Mouse (Mus musculus) layer of hippocampus, adult 2 months (tissue): Measurements from ENCODE around the gene Dnase2a. TPM values are rescaled to one million over a fixed set of nuclear protein-coding genes. Genes with fewer than 3 reads are reported as not detected.

Experiments used
- DNase-seq, 2 experiments: peaks; one replicate each; pipeline ENCODE4 v3.0.0; 2022; ENCODE audit warnings: low spot score in 2 of 2
- H3K27ac ChIP-seq: fragments of 200-600 bp; 2 replicates; pipeline ENCODE4 v1.8.1; 2022
- H3K4me3 ChIP-seq: fragments of 200-600 bp; 2 replicates; pipeline ENCODE4 v1.8.1; 2022; ENCODE audit warnings: mild to moderate bottlenecking
- CTCF ChIP-seq: fragments of 200-600 bp; conservative IDR thresholded peaks from 2 replicates; pipeline ENCODE4 v1.8.1; 2022; ENCODE audit warnings: antibody characterized with exemption, mild to moderate bottlenecking, moderate library complexity
- total RNA-seq, 2 experiments: library from RNA; stranded (reverse); gene quantifications; 2 replicates each; pipeline ENCODE4 v1.2.3; 2021

Gene Dnase2a
- total RNA-seq, 2 experiments from 2014 or later, result 3.9 to 5.7 TPM

- no peak for DNase-seq
- Histone ChIP-seq H3K4me3 (no peak overlapping the region), H3K27ac (no peak overlapping the region)
- TF ChIP-seq CTCF, result no peak
Measured at GRCm38 (mm10) chr8:84912391-84912790, 4.0 kb downstream of the Dnase2a start.

GRCm38 (mm10) chr8:84912895-84913501 is 4.6 kb downstream of the Dnase2a start:
- no peak for TF ChIP-seq CTCF
- DNase-seq, result peak; percentile 27 to 57
- Histone ChIP-seq H3K27ac (peak overlapping the region; percentile 43; the same call in 1 of the 2 replicates), H3K4me3 (peak overlapping the region; percentile 41)

GRCm38 (mm10) chr8:84913502-84913900 is 5.1 kb downstream of the Dnase2a start:
- peak overlapping the region; percentile 43; the same call in 1 of the 2 replicates for H3K27ac ChIP-seq
- DNase-seq, result no peak
- peak overlapping the region; percentile 41 for H3K4me3 ChIP-seq
- TF ChIP-seq CTCF, result no peak

GRCm38 (mm10) chr8:84913960-84914359 is 5.6 kb downstream of the Dnase2a start:
- no peak for DNase-seq
- peak; percentile 68 for TF ChIP-seq CTCF

GRCm38 (mm10) chr8:84915269-84915668 is 6.9 kb downstream of the Dnase2a start:
- no peak for DNase-seq
- Histone ChIP-seq H3K27ac (no peak overlapping the region), H3K4me3 (no peak overlapping the region)
- no peak for TF ChIP-seq CTCF

More at GRCm38 (mm10) chr8:84913960-84914359, 5.6 kb downstream of the Dnase2a start:
- no peak overlapping the region for H3K4me3 ChIP-seq
- no peak overlapping the region for H3K27ac ChIP-seq

- Histone ChIP-seq H3K27ac (no peak overlapping the region), H3K4me3 (no peak overlapping the region)
- DNase-seq, result no peak
- no peak for TF ChIP-seq CTCF
Measured at GRCm38 (mm10) chr8:84917781-84918180, 9.4 kb downstream of the Dnase2a start.

GRCm38 (mm10) chr8:84918646-84919045 is 10.3 kb downstream of the Dnase2a start:
- TF ChIP-seq CTCF, result no peak
- Histone ChIP-seq H3K27ac (no peak overlapping the region), H3K4me3 (no peak overlapping the region)
- DNase-seq, result no peak

GRCm38 (mm10) chr8:84921596-84921995 is 13.2 kb downstream of the Dnase2a start:
- TF ChIP-seq CTCF, result no peak
- DNase-seq, result no peak
- H3K4me3 ChIP-seq, result no peak overlapping the region
- no peak overlapping the region for H3K27ac ChIP-seq

GRCm38 (mm10) chr8:84925557-84925956 is 17.2 kb downstream of the Dnase2a start:
- no peak overlapping the region for H3K27ac ChIP-seq
- no peak overlapping the region for H3K4me3 ChIP-seq
- TF ChIP-seq CTCF, result no peak
- DNase-seq, result no peak

- DNase-seq, result no peak
- Histone ChIP-seq H3K4me3 (no peak overlapping the region), H3K27ac (no peak overlapping the region)
- TF ChIP-seq CTCF, result no peak
Measured at GRCm38 (mm10) chr8:84927513-84927912, 19.2 kb downstream of the Dnase2a start.

GRCm38 (mm10) chr8:84928456-84929306 is 20.3 kb downstream of the Dnase2a start:
- Histone ChIP-seq H3K4me3 (peak overlapping the region; percentile 34), H3K27ac (no peak overlapping the region)
- peak in 1 of 2 experiments; percentile 70 for DNase-seq
- TF ChIP-seq CTCF, result peak; percentile 80

GRCm38 (mm10) chr8:84930582-84930981 is 22.2 kb downstream of the Dnase2a start:
- Histone ChIP-seq H3K27ac (no peak overlapping the region), H3K4me3 (no peak overlapping the region)
- TF ChIP-seq CTCF, result no peak
- DNase-seq, result no peak

GRCm38 (mm10) chr8:84933767-84934559 is 25.6 kb downstream of the Dnase2a start:
- TF ChIP-seq CTCF, result no peak
- Histone ChIP-seq H3K4me3 (peak overlapping the region; percentile 18; the same call in 1 of the 2 replicates), H3K27ac (no peak overlapping the region)
- DNase-seq, result no peak
